Mouse (Mus musculus) bone marrow macrophage, adult 2 months (primary cell): ENCODE data around the gene Vmn2r7.
"Not testable (repeated sequence)": the region's sequence is repeated elsewhere in the genome, so short reads cannot be mapped to it uniquely, and the experiment has no call there.

Experiments
- CTCF ChIP-seq: IDR thresholded peaks from 2 replicates; pipeline ENCODE4 v1.5.1; 2012; ENCODE audit warnings: low read depth, mild to moderate bottlenecking, low read length, moderate library complexity
- POLR2A ChIP-seq: IDR thresholded peaks from 2 replicates; pipeline ENCODE4 v1.6.1; 2012; ENCODE audit warnings: mild to moderate bottlenecking, low read depth, low read length, borderline replicate concordance

DNA sequence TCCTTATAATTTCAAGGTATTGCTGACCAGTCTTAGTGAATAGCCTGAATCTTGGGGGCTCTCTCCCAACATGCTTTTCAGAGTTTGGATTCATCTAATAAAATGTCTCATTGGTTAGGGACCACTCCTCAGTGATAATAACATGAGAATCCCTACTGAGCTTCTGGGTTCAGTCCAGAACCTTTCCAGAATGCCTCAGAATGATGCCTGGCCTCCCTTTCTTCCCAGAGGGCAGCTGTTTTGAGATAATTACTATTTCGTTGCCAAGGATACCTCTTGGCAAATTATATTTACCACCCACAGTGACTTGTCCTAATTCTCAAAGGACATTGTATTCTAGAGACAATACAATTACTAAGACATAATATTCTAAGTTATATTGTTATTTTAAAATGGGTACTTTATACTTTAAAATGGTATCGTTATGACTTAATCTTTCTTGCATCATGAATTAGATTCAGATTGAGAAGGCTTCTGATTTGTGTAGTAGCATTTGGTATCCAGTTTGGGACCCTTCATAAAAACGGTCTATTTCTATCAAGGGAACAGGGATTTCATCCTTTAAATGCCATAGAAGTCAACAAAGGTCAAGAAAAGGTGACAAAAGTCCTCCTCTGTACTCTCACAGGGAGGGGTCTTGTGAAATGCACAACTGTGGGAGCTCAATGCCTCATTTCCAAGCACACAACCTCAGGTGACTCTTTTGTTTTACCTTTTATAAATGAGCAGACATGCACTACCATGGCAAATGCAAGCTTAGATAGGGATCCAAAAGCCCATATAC is 117.2 kb downstream of the Vmn2r7 start:
- not testable (repeated sequence) for TF ChIP-seq CTCF, POLR2A
